Mouse (Mus musculus) liver, embryonic 11.5 days (tissue): ENCODE data around the gene Nfib. TPM values are rescaled to one million over a fixed set of nuclear protein-coding genes. Genes with fewer than 3 reads are reported as not detected.
A peak's percentile ranks its signal among the peaks of the same experiment; 100 is the strongest.

ENCODE experiments used
- ATAC-seq: fragments of 200-750 bp; cut with Nextera tagmentation; replicated peaks from 2 replicates; pipeline ENCODE4 v1.8.0; 2017; ENCODE audit warnings: moderate number of reproducible peaks, mild to moderate bottlenecking, moderate TSS enrichment, moderate library complexity; ENCODE audit not compliant: low FRiP score
- DNase-seq: peaks from one replicate; pipeline ENCODE4 v3.0.0-alpha.2; 2017; ENCODE audit warnings: low spot score
- H3K27ac ChIP-seq: fragments of 300-500 bp; sonication (generic); 2 replicates; pipeline ENCODE4 v1.5.1; 2014; ENCODE audit warnings: mild to moderate bottlenecking, low read depth, low read length, control low read depth
- H3K27me3 ChIP-seq: fragments of 300-500 bp; sonication (generic); replicated peaks from 2 replicates; pipeline ENCODE4 v1.6.1; 2014; ENCODE audit warnings: low read length, mixed read lengths; ENCODE audit not compliant: control insufficient read depth, insufficient read depth
- H3K36me3 ChIP-seq: fragments of 300-500 bp; sonication (generic); 2 replicates; pipeline ENCODE4 v1.6.1; 2014; ENCODE audit warnings: mild to moderate bottlenecking, low read length, moderate library complexity, mixed read lengths; ENCODE audit not compliant: control insufficient read depth, insufficient read depth
- H3K4me1 ChIP-seq: fragments of 300-500 bp; sonication (generic); replicated peaks from 2 replicates; pipeline ENCODE4 v1.6.1; 2014; ENCODE audit warnings: low read length, mixed read lengths; ENCODE audit not compliant: control insufficient read depth, insufficient read depth
- H3K4me2 ChIP-seq: fragments of 300-500 bp; sonication (generic); 2 replicates; pipeline ENCODE4 v1.6.1; 2014; ENCODE audit warnings: mild to moderate bottlenecking, control low read depth, moderate library complexity
- H3K4me3 ChIP-seq: fragments of 300-500 bp; sonication (generic); 2 replicates; pipeline ENCODE4 v1.5.1; 2014; ENCODE audit warnings: low read depth, low read length, control low read depth
- H3K9ac ChIP-seq: fragments of 300-500 bp; sonication (generic); 2 replicates; pipeline ENCODE4 v1.6.1; 2014; ENCODE audit warnings: low read depth, low read length, control low read depth
- H3K9me3 ChIP-seq: fragments of 300-500 bp; sonication (generic); 2 replicates; pipeline ENCODE4 v1.6.1; 2016; ENCODE audit warnings: low read length, inconsistent platforms, mixed read lengths; ENCODE audit not compliant: control insufficient read depth
- WGBS: fragments of 180-500 bp; shearing (Covaris S2); extraction: QIAGEN DNeasy Blood & Tissue Kit; methylation state at CpG from one replicate; pipeline ENCODE4 v1.1.7; 2014; 5-methylcytosine and 5-hydroxymethylcytosine counted together
- polyA plus RNA-seq: library from polyadenylated mRNA; unstranded; fragments of >200 nt; fragmentation: Nextera tagmentation; extraction: Ambion mirVana; gene quantifications from 2 replicates; pipeline ENCODE4 v1.2.1, GENCODE M21; 2014

Nfib gene
- polyA plus RNA-seq, 1 experiment from 2014 or later = 26.9 TPM

DNA sequence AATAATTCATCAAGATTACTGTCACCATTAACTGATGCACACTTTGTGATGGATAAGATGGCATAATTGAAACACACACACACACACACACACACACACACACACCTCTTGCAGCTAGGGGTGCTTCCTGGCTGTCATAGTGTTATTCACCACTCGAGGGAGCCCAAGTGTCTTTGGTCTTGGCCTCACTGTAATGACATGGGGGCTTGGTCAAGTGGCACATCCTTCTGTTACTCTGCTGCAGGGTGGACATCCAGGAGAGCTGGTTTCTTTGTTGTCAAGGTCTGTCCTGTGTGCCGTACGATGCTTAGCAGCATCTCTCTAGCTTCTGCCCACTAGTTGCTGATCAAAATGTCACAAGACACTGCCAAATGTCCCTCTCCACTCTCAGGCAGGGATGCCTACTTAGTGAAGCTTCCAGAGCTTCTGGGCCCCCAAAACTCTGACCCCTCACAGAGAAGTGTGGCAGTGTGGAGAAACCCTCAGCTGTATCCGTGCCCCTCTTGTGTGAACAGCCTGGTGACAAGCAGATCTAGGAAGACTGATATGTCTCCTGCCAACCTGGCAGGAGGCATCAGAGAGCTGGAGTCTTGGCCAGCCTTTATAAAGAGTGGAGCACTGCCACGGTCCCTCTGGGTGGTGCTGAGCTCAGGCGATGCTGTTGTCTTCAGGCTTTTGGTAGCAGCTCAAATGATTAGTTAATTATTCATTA is 62.4 kb downstream of the Nfib start:
- 61% methylated on average over 6 of the region's 6 CpGs for WGBS
- H3K4me1 ChIP-seq = no peaks in the 10 kb centered on the region
- H3K9me3 ChIP-seq = no peaks in the 10 kb centered on the region
- H3K4me2 ChIP-seq = no peak overlapping the region
- no peak overlapping the region for H3K27ac ChIP-seq
- H3K9ac ChIP-seq = no peak overlapping the region
- no peaks in the 10 kb centered on the region for H3K36me3 ChIP-seq
- no peaks in the 10 kb centered on the region for H3K27me3 ChIP-seq
- ATAC-seq = 0 out of 2 replicates have a peak, but pooled peaks have one; percentile 41
- DNase-seq = no peak
- H3K4me3 ChIP-seq = no peak overlapping the region

DNA sequence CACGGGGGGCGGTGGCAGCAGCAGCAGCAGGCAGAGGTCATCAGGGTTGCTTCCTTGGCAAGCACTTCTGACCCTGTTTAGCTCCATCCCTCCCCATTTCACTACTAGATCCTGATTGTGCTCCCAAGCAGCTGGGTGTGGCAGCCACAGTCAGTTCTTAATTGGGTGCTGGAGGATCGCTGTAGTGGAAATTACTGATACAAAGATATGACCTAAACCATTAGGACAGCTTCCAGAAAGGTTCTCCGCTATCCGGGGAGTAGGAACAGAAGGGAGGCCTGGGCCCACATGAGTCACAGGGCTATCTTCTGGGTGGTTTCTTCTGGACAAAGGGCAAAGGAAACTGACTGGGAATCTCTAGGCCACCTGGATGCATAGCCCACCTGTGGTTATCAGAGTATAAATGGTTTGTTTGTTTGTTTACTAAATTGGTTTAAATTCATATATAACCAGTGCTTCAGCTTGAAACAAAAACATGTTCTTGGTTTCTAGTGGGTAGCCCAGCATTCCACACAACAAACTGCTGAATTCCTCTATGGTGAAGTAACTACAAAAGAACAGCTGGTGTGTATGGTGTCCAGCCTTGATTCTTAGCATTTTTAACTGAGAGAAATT is 64.4 kb downstream of the Nfib start:
- H3K4me1 ChIP-seq = no peaks in the 10 kb centered on the region
- no peaks in the 10 kb centered on the region for H3K9me3 ChIP-seq
- no peak overlapping the region for H3K27ac ChIP-seq
- H3K27me3 ChIP-seq = no peaks in the 10 kb centered on the region
- DNase-seq (no peak), ATAC-seq (no peak)
- H3K36me3 ChIP-seq = no peaks in the 10 kb centered on the region
- H3K9ac ChIP-seq = no peak overlapping the region
- H3K4me2 ChIP-seq = no peak overlapping the region
- H3K4me3 ChIP-seq = no peak overlapping the region
- WGBS = 77% methylated on average over 5 of the region's 5 CpGs

- Histone ChIP-seq H3K27me3 (no peaks in the 10 kb centered on the region), H3K9me3 (no peaks in the 10 kb centered on the region), H3K4me3 (no peak overlapping the region), H3K9ac (no peak overlapping the region), H3K27ac (no peak overlapping the region), H3K4me2 (no peak overlapping the region), H3K36me3 (no peaks in the 10 kb centered on the region), H3K4me1 (no peaks in the 10 kb centered on the region)
- ATAC-seq = no peak
- DNase-seq = no peak
- 89% methylated on average over 9 of the region's 9 CpGs for WGBS
These were observed 67.3 kb downstream of the Nfib start for GRCm38 (mm10) chr4:82638251-82638650.

- Histone ChIP-seq H3K4me2 (no peak overlapping the region), H3K36me3 (no peaks in the 10 kb centered on the region), H3K4me3 (no peak overlapping the region), H3K9ac (no peak overlapping the region), H3K27me3 (no peaks in the 10 kb centered on the region), H3K4me1 (no peaks in the 10 kb centered on the region), H3K27ac (no peak overlapping the region), H3K9me3 (no peaks in the 10 kb centered on the region)
- DNase-seq (no peak), ATAC-seq (no peak)
- WGBS = 80% methylated on average over 4 of the region's 4 CpGs
These were observed 67.9 kb downstream of the Nfib start for GRCm38 (mm10) chr4:82637633-82638032.

DNA sequence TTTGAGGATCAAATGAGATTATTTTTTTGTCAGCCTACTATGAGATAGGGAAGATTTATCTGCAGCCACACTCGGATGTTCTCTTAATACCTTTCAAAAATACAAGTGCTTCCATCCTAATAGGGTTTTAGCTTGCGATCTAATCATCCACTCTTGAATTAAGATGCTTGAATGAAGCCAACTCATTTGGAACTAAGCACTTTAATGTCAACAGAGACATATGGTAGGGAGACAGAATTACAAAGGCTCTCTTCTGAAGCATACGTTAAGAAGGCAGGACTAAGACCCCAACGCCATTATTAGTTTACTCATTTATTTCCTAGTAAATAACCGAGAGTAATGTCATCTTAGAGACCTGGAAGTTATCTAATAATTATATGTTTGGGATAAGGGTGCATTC is 68.9 kb downstream of the Nfib start:
- no peak overlapping the region for H3K4me2 ChIP-seq
- no peaks in the 10 kb centered on the region for H3K4me1 ChIP-seq
- no peaks in the 10 kb centered on the region for H3K36me3 ChIP-seq
- no peak overlapping the region for H3K27ac ChIP-seq
- H3K27me3 ChIP-seq = no peaks in the 10 kb centered on the region
- 76% methylated on average over 5 of the region's 5 CpGs for WGBS
- H3K9me3 ChIP-seq = no peaks in the 10 kb centered on the region
- no peak overlapping the region for H3K4me3 ChIP-seq
- DNase-seq = no peak
- no peak overlapping the region for H3K9ac ChIP-seq
- no peak for ATAC-seq

DNA sequence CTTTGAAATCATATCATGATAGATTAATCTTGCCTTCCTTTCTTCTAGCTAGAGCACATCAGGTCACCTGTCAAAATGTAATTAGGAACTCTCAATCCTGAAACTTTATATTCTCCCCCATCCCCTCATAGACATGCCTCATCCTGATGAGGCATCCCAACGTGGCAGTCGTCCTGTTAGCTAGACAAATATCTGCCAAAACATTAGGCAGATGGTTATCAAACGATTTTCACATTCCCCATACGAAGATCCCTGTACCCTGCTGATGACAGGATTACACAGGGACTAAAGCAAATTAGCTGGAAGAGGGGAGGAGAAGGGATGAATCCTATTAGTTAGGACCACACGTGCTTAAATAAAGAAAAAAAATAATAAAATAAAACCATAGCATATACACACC is 69.7 kb downstream of the Nfib start:
- no peak for ATAC-seq
- WGBS = 58% methylated on average over 5 of the region's 5 CpGs

GRCm38 (mm10) chr4:82635118-82635517 is 70.4 kb downstream of the Nfib start:
- H3K4me3 ChIP-seq = no peak overlapping the region
- H3K27ac ChIP-seq = no peak overlapping the region
- WGBS = 90% methylated on average over 11 of the region's 11 CpGs
- no peak for ATAC-seq
- no peak overlapping the region for H3K4me2 ChIP-seq
- DNase-seq = no peak
- H3K27me3 ChIP-seq = no peaks in the 10 kb centered on the region
- H3K4me1 ChIP-seq = no peaks in the 10 kb centered on the region
- no peak overlapping the region for H3K9ac ChIP-seq
- no peaks in the 10 kb centered on the region for H3K9me3 ChIP-seq
- no peaks in the 10 kb centered on the region for H3K36me3 ChIP-seq

More for the DNA sequence above, 69.7 kb downstream of the Nfib start:
- Histone ChIP-seq H3K9me3 (no peaks in the 10 kb centered on the region), H3K9ac (no peak overlapping the region), H3K4me1 (no peaks in the 10 kb centered on the region), H3K27ac (no peak overlapping the region), H3K36me3 (no peaks in the 10 kb centered on the region), H3K4me2 (no peak overlapping the region), H3K4me3 (no peak overlapping the region), H3K27me3 (no peaks in the 10 kb centered on the region)
- DNase-seq = no peak

DNA sequence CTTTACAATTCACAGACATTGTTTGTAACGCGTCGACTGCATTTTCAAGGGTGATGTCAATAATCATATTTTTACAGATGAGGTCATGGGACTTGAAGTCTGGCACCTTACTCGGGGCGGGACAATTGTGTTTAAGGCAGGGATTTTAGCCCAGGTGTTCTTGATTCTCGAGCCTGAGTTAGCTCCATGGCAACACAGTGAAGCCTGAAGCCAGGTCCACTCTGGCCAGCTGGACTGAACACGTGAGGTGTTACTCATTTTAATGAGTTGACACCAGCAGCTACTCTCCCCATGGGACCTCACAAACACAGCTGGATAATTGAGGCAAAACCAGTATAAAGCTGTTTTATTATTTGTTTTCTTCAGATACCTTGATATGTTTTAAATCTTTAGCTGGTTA is 71.2 kb downstream of the Nfib start:
- DNase-seq = no peak
- Histone ChIP-seq H3K4me3 (no peak overlapping the region), H3K27me3 (no peaks in the 10 kb centered on the region), H3K9me3 (no peaks in the 10 kb centered on the region), H3K27ac (no peak overlapping the region), H3K4me2 (no peak overlapping the region), H3K36me3 (no peaks in the 10 kb centered on the region), H3K4me1 (no peaks in the 10 kb centered on the region), H3K9ac (no peak overlapping the region)
- ATAC-seq = no peak
- 82% methylated on average over 7 of the region's 7 CpGs for WGBS
